Mouse (Mus musculus) adrenal gland, adult 2 months (tissue): ENCODE measurements around the gene Esp3. TPM values are rescaled to one million over a fixed set of nuclear protein-coding genes. Genes with fewer than 3 reads are reported as not detected.
"Not testable (repeated sequence)": the region's sequence is repeated elsewhere in the genome, so short reads cannot be mapped to it uniquely, and the experiment has no call there.

ENCODE experiments used
- DNase-seq: peaks from one replicate; pipeline ENCODE4 v3.0.0; 2021
- long read RNA-seq: library from polyadenylated mRNA; stranded (forward); transcript quantifications from one replicate; pipeline ENCODE4 v2.0.0, GENCODE M21; 2021
- polyA plus RNA-seq: library from polyadenylated mRNA; depleted of rRNA; stranded (reverse); fragments of >200 nt; gene quantifications from 2 replicates; pipeline ENCODE4 v1.2.3, GENCODE M21; 2012; rRNA removed
- total RNA-seq, 2 experiments: library from RNA; stranded (reverse); gene quantifications; 2 replicates each; pipeline ENCODE4 v1.2.3; 2021

Esp3 gene
- total RNA-seq (not detected), polyA plus RNA-seq (not detected in 2 replicates)
- long read RNA-seq = 0 reads

- not testable (repeated sequence) for DNase-seq
Measured at GRCm38 (mm10) chr17:40631775-40632174, at the start of gene Esp3. TSS of gene Esp3 (plus strand) at chr17:40632075.

- not testable (repeated sequence) for DNase-seq
Measured at GRCm38 (mm10) chr17:40583906-40584305, 48.0 kb upstream of the Esp3 start.

- DNase-seq = no peak
Measured at GRCm38 (mm10) chr17:40591297-40591696, 40.6 kb upstream of the Esp3 start.

GRCm38 (mm10) chr17:40598294-40598693 is 33.6 kb upstream of the Esp3 start, which contains the start of gene Esp4:
TSS of gene Esp4 (plus strand) at chr17:40598594.
- DNase-seq = no peak

- DNase-seq = not testable (repeated sequence)
Measured at GRCm38 (mm10) chr17:40662118-40662679, 30.3 kb downstream of the Esp3 start.

GRCm38 (mm10) chr17:40663161-40663811 is 31.4 kb downstream of the Esp3 start:
- DNase-seq = not testable (repeated sequence)

Other genes starting within 250 kb of the Esp3 start
- not detected for gene Esp8, start 112.1 kb upstream of the Esp3 start, total RNA-seq
- not detected in 2 replicates for gene Esp8, start 112.1 kb upstream of the Esp3 start, polyA plus RNA-seq
- not detected for gene Esp6, start 70.6 kb upstream of the Esp3 start, total RNA-seq
- gene Esp6, start 70.6 kb upstream of the Esp3 start, polyA plus RNA-seq = not detected in 2 replicates
- gene Esp4, start 33.5 kb upstream of the Esp3 start, total RNA-seq = not detected
- gene Esp4, start 33.5 kb upstream of the Esp3 start, polyA plus RNA-seq = not detected in 2 replicates
- gene Esp1, start 95.0 kb downstream of the Esp3 start, total RNA-seq = not detected
- gene Esp1, start 95.0 kb downstream of the Esp3 start, polyA plus RNA-seq = not detected in 2 replicates
- not detected for gene Crisp2, start 174.9 kb downstream of the Esp3 start, total RNA-seq
- gene Crisp2, start 174.9 kb downstream of the Esp3 start, polyA plus RNA-seq = not detected in 2 replicates
- not detected for gene Rhag, start 179.1 kb downstream of the Esp3 start, total RNA-seq
- gene Rhag, start 179.1 kb downstream of the Esp3 start, polyA plus RNA-seq = not detected in 2 replicates
- gene 9130008F23Rik, start 248.5 kb downstream of the Esp3 start, total RNA-seq = 1 to 10 TPM in 1 of 2 experiments, under 1 TPM in 1; 0.55 to 1.1 TPM
- gene 9130008F23Rik, start 248.5 kb downstream of the Esp3 start, polyA plus RNA-seq = 0.24 and 0.60 TPM in 2 replicates